Mouse (Mus musculus): Measurements from ENCODE around the gene Git2. TPM values are rescaled to one million over a fixed set of nuclear protein-coding genes. Genes with fewer than 3 reads are reported as not detected.

Git2 gene
- polyA plus RNA-seq (2014; fragmentation: Nextera tagmentation; extraction: Ambion mirVana): 53.1 and 60.3 TPM in 2 replicates

DNA sequence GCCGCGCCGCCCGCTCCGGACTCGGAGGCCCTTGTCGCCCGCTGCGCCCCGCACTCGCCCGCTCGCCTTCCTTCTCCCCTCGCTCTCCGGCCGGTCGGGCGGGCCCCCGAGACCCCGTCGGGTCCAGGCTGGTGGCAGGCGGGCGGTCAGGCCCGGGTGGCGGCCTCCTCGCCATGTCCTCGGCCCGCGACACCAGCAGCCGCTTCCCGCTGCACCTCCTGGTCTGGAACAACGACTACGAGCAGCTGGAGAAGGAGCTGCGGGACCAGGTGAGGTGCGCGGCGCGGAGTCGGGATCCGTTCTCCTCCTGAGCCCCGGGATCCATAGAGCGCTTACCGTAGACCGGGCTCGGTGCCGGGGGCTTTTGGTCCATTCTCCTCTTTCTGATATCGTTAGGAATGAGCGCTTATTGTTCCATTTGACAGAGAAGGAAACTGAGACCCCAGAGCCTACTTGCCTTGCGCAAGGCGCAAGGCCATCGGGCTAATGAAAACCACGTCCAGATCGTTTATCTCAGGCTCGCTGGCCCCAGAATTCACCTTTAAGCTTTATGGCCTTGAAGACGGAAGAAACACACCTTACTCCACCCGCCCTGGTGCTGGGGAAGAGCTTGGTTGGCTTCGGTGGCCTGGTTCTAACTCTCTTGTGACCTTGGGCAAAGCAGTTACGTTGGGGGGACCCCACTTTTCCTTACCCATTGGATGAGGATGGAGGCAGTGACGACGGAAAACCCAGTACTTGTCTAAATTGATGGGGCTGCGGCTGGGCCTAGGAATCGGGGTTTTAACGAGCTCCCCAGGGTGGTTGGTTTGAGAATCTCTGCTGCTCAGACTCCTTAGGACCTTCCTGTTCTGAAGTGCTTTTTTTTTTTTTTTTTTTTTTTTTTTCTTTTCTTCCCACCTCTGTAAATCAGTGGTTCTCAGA lies at the start of gene Git2:
Git2 (minus strand) TSS at position 462 of the 924 bp plus-strand sequence.
- Histone ChIP-seq H3K27me3 (ENCODE audit: control insufficient read depth, insufficient read depth, low read length) (peaks cover 3% of the 10 kb centered on the region; the same call in 1 of the 2 replicates), H3K36me3 (ENCODE audit: control insufficient read depth, insufficient read depth, low read length) (no peaks in the 10 kb centered on the region), H3K4me3 (ENCODE audit: low read depth, low read length) (peak within 1 kb of the TSS; percentile 100), H3K9me3 (ENCODE audit: control insufficient read depth, low read length) (no peaks in the 10 kb centered on the region), H3K9ac (replicated peaks; ENCODE audit: low read depth, low read length) (peak within 1 kb of the TSS; percentile 92), H3K4me1 (ENCODE audit: control insufficient read depth, insufficient read depth, low read length) (peaks cover 31% of the 10 kb centered on the region), H3K27ac (ENCODE audit: low read depth, low read length) (peak within 1 kb of the TSS; percentile 94), H3K4me2 (ENCODE audit: low read depth, low read length) (peak within 1 kb of the TSS; percentile 59)
- WGBS: under 1% methylated on average over 57 of the region's 63 CpGs
- ATAC-seq (ENCODE audit: low read depth): no peak

- Histone ChIP-seq H3K27me3 (ENCODE audit: control insufficient read depth, insufficient read depth, low read length) (peaks cover 3% of the 10 kb centered on the region; the same call in 1 of the 2 replicates), H3K9ac (replicated peaks; ENCODE audit: low read depth, low read length) (no peak overlapping the region), H3K4me2 (ENCODE audit: low read depth, low read length) (no peak overlapping the region), H3K27ac (ENCODE audit: low read depth, low read length) (no peak overlapping the region), H3K4me1 (ENCODE audit: control insufficient read depth, insufficient read depth, low read length) (peaks cover 3% of the 10 kb centered on the region; the same call in 1 of the 2 replicates), H3K9me3 (ENCODE audit: control insufficient read depth, low read length) (no peaks in the 10 kb centered on the region), H3K36me3 (ENCODE audit: control insufficient read depth, insufficient read depth, low read length) (no peaks in the 10 kb centered on the region), H3K4me3 (ENCODE audit: low read depth, low read length) (no peak overlapping the region)
- WGBS: 19% methylated on average over 9 of the region's 9 CpGs
- no peak for ATAC-seq (ENCODE audit: low read depth)
Measured at GRCm38 (mm10) chr5:114824197-114824596, 48.9 kb upstream of the Git2 start.

- Histone ChIP-seq H3K4me3 (ENCODE audit: low read depth, low read length) (peak within 1 kb of the TSS; percentile 67), H3K4me1 (ENCODE audit: control insufficient read depth, insufficient read depth, low read length) (peaks cover 3% of the 10 kb centered on the region; the same call in 1 of the 2 replicates), H3K27me3 (ENCODE audit: control insufficient read depth, insufficient read depth, low read length) (peaks cover 3% of the 10 kb centered on the region; the same call in 1 of the 2 replicates), H3K9me3 (ENCODE audit: control insufficient read depth, low read length) (no peaks in the 10 kb centered on the region), H3K27ac (ENCODE audit: low read depth, low read length) (peak within 1 kb of the TSS; percentile 78), H3K36me3 (ENCODE audit: control insufficient read depth, insufficient read depth, low read length) (no peaks in the 10 kb centered on the region), H3K9ac (replicated peaks; ENCODE audit: low read depth, low read length) (peak within 1 kb of the TSS; percentile 84), H3K4me2 (ENCODE audit: low read depth, low read length) (peak within 1 kb of the TSS; percentile 53)
- ATAC-seq (ENCODE audit: low read depth): peak; percentile 90
- WGBS: 6% methylated on average over 53 of the region's 53 CpGs
Measured at GRCm38 (mm10) chr5:114822796-114823688, 47.7 kb upstream of the Git2 start, which contains the start of gene 1500011B03Rik. Gene 1500011B03Rik (minus strand): TSS chr5:114823468.

DNA sequence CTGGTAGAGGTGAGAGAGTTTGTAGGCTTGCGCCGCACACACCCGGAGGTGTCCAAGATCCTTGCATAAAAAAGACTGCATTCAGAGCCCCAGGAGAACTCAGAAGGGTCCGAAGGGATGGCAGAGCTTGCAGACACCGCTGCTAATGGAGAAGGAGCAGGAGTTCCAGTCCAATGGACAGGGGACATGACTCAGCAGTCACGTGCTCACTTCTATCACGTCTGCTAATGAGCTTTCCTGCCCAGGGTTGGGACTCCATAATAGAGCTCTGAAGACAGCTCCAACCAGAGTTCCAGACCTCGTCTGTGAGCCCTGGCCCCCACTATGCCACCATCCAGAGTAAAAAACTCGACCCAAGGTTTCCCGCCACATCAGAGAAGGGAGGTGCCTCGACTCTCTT lies 42.8 kb upstream of the Git2 start:
- no peak overlapping the region for H3K27ac ChIP-seq (ENCODE audit: low read depth, low read length)
- peaks cover 2% of the 10 kb centered on the region; the same call in 1 of the 2 replicates for H3K27me3 ChIP-seq (ENCODE audit: control insufficient read depth, insufficient read depth, low read length)
- no peak for ATAC-seq (ENCODE audit: low read depth)
- no peaks in the 10 kb centered on the region for H3K36me3 ChIP-seq (ENCODE audit: control insufficient read depth, insufficient read depth, low read length)
- WGBS: 74% methylated on average over 10 of the region's 11 CpGs
- H3K9ac ChIP-seq (replicated peaks; ENCODE audit: low read depth, low read length): no peak overlapping the region
- H3K9me3 ChIP-seq (ENCODE audit: control insufficient read depth, low read length): no peaks in the 10 kb centered on the region
- no peak overlapping the region for H3K4me3 ChIP-seq (ENCODE audit: low read depth, low read length)
- no peaks in the 10 kb centered on the region for H3K4me1 ChIP-seq (ENCODE audit: control insufficient read depth, insufficient read depth, low read length)
- no peak overlapping the region for H3K4me2 ChIP-seq (ENCODE audit: low read depth, low read length)

DNA sequence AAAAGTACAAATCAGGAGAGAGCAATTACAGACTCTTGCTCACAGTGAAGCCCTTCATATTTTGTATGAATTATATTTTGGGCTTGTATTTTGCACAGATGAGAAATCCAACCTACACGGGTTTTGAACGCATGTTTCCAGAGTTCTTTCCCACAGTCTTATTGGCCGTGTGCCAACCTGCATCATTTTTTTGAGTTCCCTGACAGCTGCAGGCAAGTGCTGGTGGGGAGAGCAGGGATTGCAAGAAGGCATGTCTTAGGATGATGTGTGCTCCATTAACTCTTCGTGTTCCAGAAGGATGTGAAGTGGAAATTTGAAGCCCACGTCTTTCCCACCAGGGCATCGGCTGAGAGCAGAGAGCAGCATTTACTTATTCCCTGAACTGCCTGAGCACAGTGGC lies 41.3 kb upstream of the Git2 start:
- H3K36me3 ChIP-seq (ENCODE audit: control insufficient read depth, insufficient read depth, low read length): no peaks in the 10 kb centered on the region
- H3K27me3 ChIP-seq (ENCODE audit: control insufficient read depth, insufficient read depth, low read length): no peaks in the 10 kb centered on the region
- H3K4me3 ChIP-seq (ENCODE audit: low read depth, low read length): no peak overlapping the region
- WGBS: 60% methylated on average over 6 of the region's 6 CpGs
- no peak overlapping the region for H3K9ac ChIP-seq (replicated peaks; ENCODE audit: low read depth, low read length)
- ATAC-seq (ENCODE audit: low read depth): no peak
- H3K27ac ChIP-seq (ENCODE audit: low read depth, low read length): no peak overlapping the region
- no peak overlapping the region for H3K4me2 ChIP-seq (ENCODE audit: low read depth, low read length)
- H3K9me3 ChIP-seq (ENCODE audit: control insufficient read depth, low read length): no peaks in the 10 kb centered on the region
- 0 out of 2 replicates have a peak, but pooled peaks cover 8% of the 10 kb centered on the region for H3K4me1 ChIP-seq (ENCODE audit: control insufficient read depth, insufficient read depth, low read length)

DNA sequence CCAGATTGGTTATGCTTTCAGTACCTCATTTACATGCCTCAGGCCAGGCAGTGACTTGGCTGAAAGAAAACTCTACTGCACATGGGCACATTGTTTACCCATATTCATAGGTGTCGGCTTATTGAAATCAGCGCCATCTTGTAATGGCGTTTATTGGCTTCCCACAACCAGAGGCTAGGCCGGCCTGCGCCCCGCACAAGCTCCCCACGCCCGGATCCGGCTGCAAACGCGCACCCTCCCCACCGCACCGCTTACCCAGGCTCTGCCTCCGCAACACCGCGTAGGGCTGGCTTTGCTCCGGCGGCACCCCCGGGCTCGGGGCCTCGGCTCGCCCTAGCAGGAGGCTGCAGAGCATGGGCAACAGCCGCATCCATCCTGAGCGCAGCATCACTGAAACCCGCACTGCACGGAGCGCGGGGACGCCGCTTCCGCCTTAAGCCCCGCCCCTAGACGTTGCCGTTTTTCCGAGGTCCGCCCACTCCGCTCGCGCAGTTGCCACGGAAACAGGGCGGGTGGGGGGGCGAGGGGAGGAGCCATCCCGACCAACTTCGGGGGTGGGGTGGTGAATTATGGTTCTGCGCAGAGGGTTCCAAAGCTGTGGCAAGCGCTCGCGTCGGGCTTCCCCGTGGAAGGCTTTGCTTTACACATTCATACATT lies 38.3 kb upstream of the Git2 start:
- peak overlapping the region; percentile 95 for H3K27ac ChIP-seq (ENCODE audit: low read depth, low read length)
- no peaks in the 10 kb centered on the region for H3K9me3 ChIP-seq (ENCODE audit: control insufficient read depth, low read length)
- peak; percentile 97 for ATAC-seq (ENCODE audit: low read depth)
- peak overlapping the region; percentile 61 for H3K4me2 ChIP-seq (ENCODE audit: low read depth, low read length)
- peak overlapping the region; percentile 83 for H3K9ac ChIP-seq (replicated peaks; ENCODE audit: low read depth, low read length)
- H3K36me3 ChIP-seq (ENCODE audit: control insufficient read depth, insufficient read depth, low read length): no peaks in the 10 kb centered on the region; the same call in 1 of the 2 replicates
- peak overlapping the region; percentile 84 for H3K4me3 ChIP-seq (ENCODE audit: low read depth, low read length)
- H3K4me1 ChIP-seq (ENCODE audit: control insufficient read depth, insufficient read depth, low read length): 0 out of 2 replicates have a peak, but pooled peaks cover 8% of the 10 kb centered on the region
- H3K27me3 ChIP-seq (ENCODE audit: control insufficient read depth, insufficient read depth, low read length): no peaks in the 10 kb centered on the region
- under 1% methylated on average over 49 of the region's 50 CpGs for WGBS

GRCm38 (mm10) chr5:114809826-114810225 lies 34.5 kb upstream of the Git2 start:
- Histone ChIP-seq H3K9me3 (ENCODE audit: control insufficient read depth, low read length) (no peaks in the 10 kb centered on the region), H3K9ac (replicated peaks; ENCODE audit: low read depth, low read length) (no peak overlapping the region), H3K36me3 (ENCODE audit: control insufficient read depth, insufficient read depth, low read length) (peaks cover 7% of the 10 kb centered on the region; the same call in 1 of the 2 replicates), H3K4me1 (ENCODE audit: control insufficient read depth, insufficient read depth, low read length) (0 out of 2 replicates have a peak, but pooled peaks cover 8% of the 10 kb centered on the region), H3K27ac (ENCODE audit: low read depth, low read length) (no peak overlapping the region), H3K4me3 (ENCODE audit: low read depth, low read length) (no peak overlapping the region), H3K27me3 (ENCODE audit: control insufficient read depth, insufficient read depth, low read length) (no peaks in the 10 kb centered on the region), H3K4me2 (ENCODE audit: low read depth, low read length) (no peak overlapping the region)
- no peak for ATAC-seq (ENCODE audit: low read depth)
- WGBS: 94% methylated on average over 5 of the region's 5 CpGs

- H3K4me2 ChIP-seq (ENCODE audit: low read depth, low read length): no peak overlapping the region
- H3K4me1 ChIP-seq (ENCODE audit: control insufficient read depth, insufficient read depth, low read length): 0 out of 2 replicates have a peak, but pooled peaks cover 8% of the 10 kb centered on the region
- WGBS: 77% methylated on average over 10 of the region's 10 CpGs
- H3K36me3 ChIP-seq (ENCODE audit: control insufficient read depth, insufficient read depth, low read length): peaks cover 12% of the 10 kb centered on the region; the same call in 1 of the 2 replicates
- H3K27me3 ChIP-seq (ENCODE audit: control insufficient read depth, insufficient read depth, low read length): no peaks in the 10 kb centered on the region
- no peak overlapping the region for H3K4me3 ChIP-seq (ENCODE audit: low read depth, low read length)
- no peaks in the 10 kb centered on the region for H3K9me3 ChIP-seq (ENCODE audit: control insufficient read depth, low read length)
- no peak overlapping the region for H3K9ac ChIP-seq (replicated peaks; ENCODE audit: low read depth, low read length)
- H3K27ac ChIP-seq (ENCODE audit: low read depth, low read length): no peak overlapping the region
- no peak for ATAC-seq (ENCODE audit: low read depth)
Measured at GRCm38 (mm10) chr5:114809181-114809756, 34.0 kb upstream of the Git2 start.

Measured in neural tube, embryonic 14.5 days (tissue).